Mouse (Mus musculus) lung, embryonic 14.5 days (tissue): ENCODE measurements around the gene Pkp2. TPM values are rescaled to one million over a fixed set of nuclear protein-coding genes. Genes with fewer than 3 reads are reported as not detected.
"Not testable (repeated sequence)": the region's sequence is repeated elsewhere in the genome, so short reads cannot be mapped to it uniquely, and the experiment has no call there.

ENCODE experiments used
- ATAC-seq: fragments of 200-750 bp; cut with Nextera tagmentation; 2 replicates; pipeline ENCODE4 v1.8.0; 2017; ENCODE audit warnings: mild to moderate bottlenecking, moderate TSS enrichment, moderate library complexity; ENCODE audit not compliant: insufficient read depth
- DNase-seq: peaks from one replicate; pipeline ENCODE4 v3.0.0-alpha.2; 2015
- H3K27ac ChIP-seq: fragments of 300-500 bp; sonication (generic); 2 replicates; pipeline ENCODE4 v1.5.1; 2014; ENCODE audit warnings: low read depth, mild to moderate bottlenecking, moderate library complexity
- H3K27me3 ChIP-seq: fragments of 300-500 bp; sonication (generic); 2 replicates; pipeline ENCODE4 v1.6.1; 2014; ENCODE audit warnings: low read length, control low read depth; ENCODE audit not compliant: insufficient read depth
- H3K36me3 ChIP-seq: fragments of 300-500 bp; sonication (generic); 2 replicates; pipeline ENCODE4 v1.6.1; 2014; ENCODE audit warnings: control low read depth; ENCODE audit not compliant: insufficient read depth
- H3K4me1 ChIP-seq: fragments of 300-500 bp; sonication (generic); 2 replicates; pipeline ENCODE4 v1.6.1; 2014; ENCODE audit warnings: antibody characterized with exemption, control low read depth; ENCODE audit not compliant: insufficient read depth
- H3K4me2 ChIP-seq: fragments of 300-500 bp; sonication (generic); 2 replicates; pipeline ENCODE4 v1.6.1; 2014; ENCODE audit warnings: mild to moderate bottlenecking
- H3K4me3 ChIP-seq: fragments of 300-500 bp; sonication (generic); 2 replicates; pipeline ENCODE4 v1.5.1; 2014; ENCODE audit warnings: low read depth, low read length
- H3K9ac ChIP-seq: fragments of 300-500 bp; sonication (generic); 2 replicates; pipeline ENCODE4 v1.6.1; 2014
- H3K9me3 ChIP-seq: fragments of 300-500 bp; sonication (generic); 2 replicates; pipeline ENCODE4 v1.6.1; 2016; ENCODE audit warnings: low read depth, low read length, control low read depth
- CTCF ChIP-seq: IDR thresholded peaks from 2 replicates; pipeline ENCODE4 v1.5.1; 2016; ENCODE audit warnings: antibody characterized with exemption, low read depth
- WGBS: fragments of 180-500 bp; shearing (Covaris S2); extraction: QIAGEN DNeasy Blood & Tissue Kit; methylation state at CpG from one replicate; pipeline ENCODE4 v1.1.7; 2014; 5-methylcytosine and 5-hydroxymethylcytosine counted together
- polyA plus RNA-seq: library from polyadenylated mRNA; unstranded; fragments of >200 nt; fragmentation: Nextera tagmentation; extraction: Ambion mirVana; gene quantifications from 2 replicates; pipeline ENCODE4 v1.2.1, GENCODE M21; 2014

Gene Pkp2
- polyA plus RNA-seq = 8.4 and 10.6 TPM in 2 replicates

DNA sequence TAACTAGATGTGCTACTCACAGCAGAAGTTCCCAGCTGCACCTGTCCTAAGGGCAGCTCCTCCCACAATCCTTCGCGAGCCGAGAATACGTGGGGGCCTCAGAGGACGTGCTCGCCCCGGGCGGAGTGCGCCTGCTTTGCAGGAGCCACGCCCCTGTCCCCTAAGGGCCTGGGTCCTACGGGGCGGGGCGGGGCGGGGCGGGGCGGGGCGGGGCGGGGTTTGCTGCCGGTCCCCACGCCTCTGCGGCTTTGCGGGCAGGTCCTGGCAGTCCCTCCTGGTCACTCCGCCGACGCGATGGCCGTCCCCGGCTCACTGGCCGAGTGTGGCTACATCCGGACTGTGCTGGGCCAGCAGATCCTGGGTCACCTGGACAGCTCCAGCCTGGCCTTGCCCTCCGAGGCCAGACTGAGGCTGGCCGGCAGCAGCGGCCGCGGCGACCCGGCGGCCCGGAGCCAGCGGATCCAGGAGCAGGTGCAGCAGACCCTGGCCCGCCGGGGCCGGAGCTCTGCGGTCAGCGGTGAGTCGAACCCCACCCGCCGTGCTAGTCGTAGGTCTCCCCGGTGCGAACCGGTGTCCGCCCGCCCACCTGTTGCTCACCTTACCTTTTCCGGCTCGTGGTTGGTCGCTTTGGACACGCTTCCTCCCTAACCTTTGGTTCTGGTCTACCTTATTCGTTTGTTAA, at the start of gene Pkp2:
TSS of gene Pkp2 (plus strand) at position 240 of the 682 bp plus-strand sequence.
- Histone ChIP-seq H3K4me2 (peak within 1 kb of the TSS; percentile 81), H3K9me3 (no peaks in the 10 kb centered on the region), H3K4me1 (no peaks in the 10 kb centered on the region), H3K27ac (no peak within 1 kb of the TSS), H3K27me3 (peaks cover 13% of the 10 kb centered on the region), H3K9ac (peak within 1 kb of the TSS; percentile 48), H3K36me3 (no peaks in the 10 kb centered on the region), H3K4me3 (peak within 1 kb of the TSS; percentile 61)
- under 1% methylated on average over 59 of the region's 59 CpGs for WGBS
- no peak for TF ChIP-seq CTCF
- DNase-seq (peak; percentile 87), ATAC-seq (peak; percentile 95)

- WGBS = 59% methylated on average over 17 of the region's 17 CpGs
Observed at GRCm38 (mm10) chr16:16197374-16197773, 15.7 kb upstream of the Pkp2 start.

GRCm38 (mm10) chr16:16201991-16202390, 11.1 kb upstream of the Pkp2 start:
- H3K4me2 ChIP-seq, H3K27me3 ChIP-seq, H3K36me3 ChIP-seq, H3K9ac ChIP-seq, H3K4me1 ChIP-seq, H3K4me3 ChIP-seq, H3K27ac ChIP-seq, H3K9me3 ChIP-seq: not testable (repeated sequence)
- DNase-seq = peak; percentile 80
- 35% methylated on average over 8 of the region's 8 CpGs for WGBS
- peak; percentile 76 for TF ChIP-seq CTCF
- peak; percentile 85 for ATAC-seq

More at GRCm38 (mm10) chr16:16197374-16197773, 15.7 kb upstream of the Pkp2 start:
- Histone ChIP-seq H3K9ac (no peak overlapping the region), H3K27ac (no peak overlapping the region), H3K4me1 (no peaks in the 10 kb centered on the region), H3K4me3 (no peak overlapping the region), H3K27me3 (no peaks in the 10 kb centered on the region), H3K4me2 (no peak overlapping the region), H3K9me3 (no peaks in the 10 kb centered on the region), H3K36me3 (no peaks in the 10 kb centered on the region)
- DNase-seq (peak; percentile 4), ATAC-seq (no peak)
- no peak; the same call in 1 of the 2 replicates for TF ChIP-seq CTCF

GRCm38 (mm10) chr16:16204648-16205047, 8.5 kb upstream of the Pkp2 start:
- H3K4me3 ChIP-seq = no peak overlapping the region
- H3K9me3 ChIP-seq = no peaks in the 10 kb centered on the region
- H3K27ac ChIP-seq = no peak overlapping the region
- no peak overlapping the region for H3K9ac ChIP-seq
- no peaks in the 10 kb centered on the region for H3K36me3 ChIP-seq
- WGBS = 90% methylated on average over 1 of the region's 1 CpGs
- DNase-seq = no peak
- H3K4me1 ChIP-seq = no peaks in the 10 kb centered on the region
- TF ChIP-seq CTCF = no peak
- ATAC-seq = no peak
- H3K4me2 ChIP-seq = no peak overlapping the region
- H3K27me3 ChIP-seq = no peaks in the 10 kb centered on the region

DNA sequence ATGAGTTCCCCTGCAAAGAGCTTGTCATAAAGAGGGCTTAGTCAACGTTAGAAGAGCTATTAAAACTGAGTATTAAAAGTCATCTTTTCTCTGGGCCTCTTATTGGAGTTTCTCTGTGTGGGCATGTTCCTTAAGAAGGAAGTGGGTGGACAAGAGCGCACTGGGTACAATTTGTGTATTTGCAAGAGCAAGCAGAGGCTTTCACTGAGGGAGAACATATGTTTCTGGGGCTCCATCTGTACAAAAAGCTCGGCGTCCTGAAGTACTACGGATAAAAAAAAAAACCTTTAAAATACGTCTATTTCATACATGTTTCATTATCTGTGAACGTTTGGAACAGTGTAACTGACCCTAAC, 417 bp upstream of the Pkp2 start:
- Histone ChIP-seq H3K9me3 (no peaks in the 10 kb centered on the region), H3K9ac (no peak overlapping the region), H3K27me3 (peaks cover 13% of the 10 kb centered on the region), H3K27ac (no peak overlapping the region), H3K4me3 (peak overlapping the region; percentile 61), H3K4me1 (no peaks in the 10 kb centered on the region), H3K4me2 (peak overlapping the region; percentile 81), H3K36me3 (no peaks in the 10 kb centered on the region)
- DNase-seq = no peak
- no peak for ATAC-seq
- 14% methylated on average over 7 of the region's 7 CpGs for WGBS
- TF ChIP-seq CTCF = no peak

DNA sequence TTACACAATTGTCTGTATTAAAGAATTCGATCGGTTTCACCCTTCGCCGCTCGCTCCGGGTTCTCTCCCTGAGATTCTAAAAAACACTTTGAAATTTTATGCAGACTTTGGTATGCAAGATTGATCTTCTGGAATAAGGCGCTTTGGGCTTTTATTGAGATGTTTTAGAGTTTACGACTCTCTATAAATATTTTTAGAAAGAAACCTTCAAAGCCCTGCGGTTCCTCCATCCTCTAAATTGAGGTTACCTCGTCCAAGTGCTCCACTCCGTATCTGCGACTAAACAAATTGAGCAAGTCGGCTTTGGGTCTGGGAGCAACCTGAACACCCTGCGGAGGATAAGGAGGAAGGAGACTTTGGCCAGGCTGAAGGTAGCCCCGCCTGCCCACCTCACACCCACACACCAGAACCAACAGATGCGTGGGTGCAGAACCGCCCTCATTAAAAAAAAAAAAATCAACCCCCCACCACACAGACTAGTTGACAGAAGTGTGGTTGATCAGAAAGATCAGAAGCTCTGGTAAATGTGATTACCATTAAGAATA, 715 bp downstream of the Pkp2 start:
- WGBS = 2% methylated on average over 17 of the region's 17 CpGs
- Histone ChIP-seq H3K9me3 (no peaks in the 10 kb centered on the region), H3K4me2 (peak overlapping the region; percentile 81), H3K36me3 (no peaks in the 10 kb centered on the region), H3K4me1 (no peaks in the 10 kb centered on the region), H3K4me3 (peak overlapping the region; percentile 61), H3K27me3 (peaks cover 13% of the 10 kb centered on the region), H3K9ac (peak overlapping the region; percentile 48), H3K27ac (no peak overlapping the region)
- ATAC-seq = no peak
- no peak for TF ChIP-seq CTCF
- DNase-seq = no peak

- 18% methylated on average over 11 of the region's 11 CpGs for WGBS
- no peak for TF ChIP-seq CTCF
- no peaks in the 10 kb centered on the region for H3K4me1 ChIP-seq
- peak overlapping the region; percentile 4; the same call in 1 of the 2 replicates for H3K27ac ChIP-seq
- H3K9me3 ChIP-seq = no peaks in the 10 kb centered on the region
- H3K27me3 ChIP-seq = peaks cover 13% of the 10 kb centered on the region
- peak overlapping the region; percentile 19; the same call in 1 of the 2 replicates for H3K4me2 ChIP-seq
- DNase-seq (peak; percentile 19), ATAC-seq (no peak)
- H3K9ac ChIP-seq = peak overlapping the region; percentile 20; the same call in 1 of the 2 replicates
- H3K4me3 ChIP-seq = no peak overlapping the region
- H3K36me3 ChIP-seq = no peaks in the 10 kb centered on the region
Observed at GRCm38 (mm10) chr16:16215645-16216387, 2.7 kb downstream of the Pkp2 start.
